ENCODE assay signal across 9 mouse cellular contexts in the genomic region with DNA sequence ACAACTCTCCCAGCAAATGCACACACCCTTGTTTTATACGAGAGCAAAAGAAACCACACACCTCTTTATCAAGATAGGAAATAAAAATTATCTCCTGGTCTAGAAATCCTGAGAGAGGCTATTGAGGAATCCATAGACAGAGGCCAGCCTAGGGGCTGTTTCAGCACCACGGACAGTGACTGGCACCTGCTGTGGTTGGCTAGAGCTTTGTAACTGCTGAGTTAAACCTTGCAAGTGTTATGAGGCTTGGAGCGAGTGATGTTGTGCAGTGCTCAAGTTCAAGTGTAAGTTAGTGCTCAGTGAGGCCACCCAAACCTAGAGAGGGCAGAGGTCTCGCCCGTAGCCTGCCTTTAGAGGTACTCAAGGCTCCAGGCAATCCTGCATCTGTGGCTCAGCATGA. TPM values are rescaled to one million over a fixed set of nuclear protein-coding genes. Genes with fewer than 3 reads are reported as not detected.
A peak's percentile ranks its signal among the peaks of the same experiment; 100 is the strongest.
DNase-seq lines count a peak whose midpoint lies in the region; ATAC-seq and TF ChIP-seq lines count a peak whose summit lies in the region.
"Had no signal": no experiment of that assay in that cellular context is flagged by ENCODE, and none has a peak within 500 bp of the region (broad histone marks: within the 10 kb centered on the region; RNA-seq: fewer than 3 reads in every experiment).

No protein-coding gene starts in this region.

- intact Hi-C loops in heart, postnatal 14 days (cut with DNase I), result no loop called here

- H3K9ac ChIP-seq in heart, embryonic 12.5 days, result no peak overlapping the region

- WGBS in heart, embryonic 12.5 days, result 12% methylated on average over 5 of the region's 5 CpGs

- peak; percentile 57 to 65 for DNase-seq in heart, postnatal 14 days
- peak; percentile 66 to 77 for DNase-seq in adrenal gland, postnatal 36 days
- peak; percentile 29 to 80 for DNase-seq in kidney, postnatal 36 days
- DNase-seq in layer of hippocampus, adult 18-20 months (ENCODE audit: low spot score in 2 of 2), result no peak
- DNase-seq in layer of hippocampus, postnatal 14 days (ENCODE audit: low spot score in 2 of 2), result no peak

- no peak for ATAC-seq in heart, embryonic 12.5 days (ENCODE audit: insufficient number of reproducible peaks, low FRiP score)
- no peak for ATAC-seq in erythroid progenitor cell, adult 5-6 weeks (replicated peaks; ENCODE audit: low FRiP score, poor library complexity, severe bottlenecking)

- no peaks in the 10 kb centered on the region for H3K36me3 ChIP-seq in heart, embryonic 12.5 days
- no peaks in the 10 kb centered on the region for H3K36me3 ChIP-seq in C2C12 (ENCODE audit: control insufficient read depth, insufficient read depth)

- no peaks in the 10 kb centered on the region for H3K9me3 ChIP-seq in heart, embryonic 12.5 days (replicated peaks)

- H3K4me1 ChIP-seq in heart, embryonic 12.5 days (replicated peaks), result no peaks in the 10 kb centered on the region

- no peak overlapping the region for H3K27ac ChIP-seq in heart, embryonic 12.5 days (ENCODE audit: poor library complexity, severe bottlenecking)

- H3K4me2 ChIP-seq in heart, embryonic 12.5 days, result no peak overlapping the region

- peaks cover 24% of the 10 kb centered on the region for H3K27me3 ChIP-seq in heart, embryonic 12.5 days (replicated peaks)
- H3K27me3 ChIP-seq in C2C12 (ENCODE audit: control insufficient read depth, insufficient read depth, insufficient read length), result no peaks in the 10 kb centered on the region

- H3K79me3 ChIP-seq in C2C12 (ENCODE audit: low read depth), result no peaks in the 10 kb centered on the region

- H3ac ChIP-seq in C2C12 (ENCODE audit: control insufficient read depth, insufficient read length, low read depth), result no peak overlapping the region

- TF ChIP-seq CTCF in C2C12 (IDR thresholded peaks at IDR 0.05; ENCODE audit: control insufficient read depth, insufficient read depth, insufficient read length), result no peak

- H3K4me3 ChIP-seq in heart, embryonic 12.5 days, result no peak overlapping the region
- no peak overlapping the region for H3K4me3 ChIP-seq in C2C12 (ENCODE audit: insufficient read depth, poor library complexity, severe bottlenecking)

- H3K79me2 ChIP-seq in C2C12 (ENCODE audit: control insufficient read depth, insufficient read depth), result no peaks in the 10 kb centered on the region

TF ChIP-seq in C2C12, 6 proteins besides CTCF, POLR2A, EP300 and RAD21:
- TF ChIP-seq MAX (IDR thresholded peaks at IDR 0.05), result peak; percentile 56
- TF ChIP-seq CEBPB (IDR thresholded peaks at IDR 0.05; ENCODE audit: low read depth), result no peak
- no peak for TF ChIP-seq FOSL1 (IDR thresholded peaks at IDR 0.05; ENCODE audit: insufficient read depth, low read length, poor library complexity, severe bottlenecking)
- no peak for TF ChIP-seq MYOG (IDR thresholded peaks at IDR 0.05; ENCODE audit: control insufficient read depth, extremely low read depth, insufficient read length)

RNA-seq across cellular contexts. Expression of a gene that starts 5.6 kb away (rescaled TPM):
- not detected for total RNA-seq in heart, postnatal 14 days (2021)
- polyA plus RNA-seq in heart, embryonic 12.5 days (2016; fragmentation: Nextera tagmentation; extraction: Ambion mirVana), result 0.10 TPM in 1 of 2 replicates, not detected in the other
- 0.04 TPM for polyA plus RNA-seq in C2C12 (2012; fragmentation: generic; extraction: Trizol)
- total RNA-seq in adrenal gland, postnatal 36 days (2021), result under 1 TPM; 0.13 to 0.63 TPM
- 10 to 100 TPM; 34.2 to 37.7 TPM for total RNA-seq in layer of hippocampus, adult 18-20 months (2021)
- total RNA-seq in erythroid progenitor cell, adult 5-6 weeks (2015; ENCODE audit: low replicate concordance), result not detected in 2 replicates
- total RNA-seq in erythroid progenitor cell, adult 5-6 weeks (2017; ENCODE audit: low replicate concordance), result not detected in 2 replicates
- 10 to 100 TPM; 29.4 to 32.3 TPM for total RNA-seq in layer of hippocampus, postnatal 14 days (2021)
- total RNA-seq: liver, adult 2 months had no signal
- polyA plus RNA-seq: liver, adult 2 months had no signal

Comparison
In these comparisons a context has a peak if more than half of its experiments do, and no peak if none do; other contexts are left out.
1. DNase-seq: peak in heart, postnatal 14 days (2 of 2), adrenal gland, postnatal 36 days (2 of 2) and kidney, postnatal 36 days (2 of 2); none in layer of hippocampus, adult 18-20 months (0 of 2) and layer of hippocampus, postnatal 14 days (0 of 2).
2. RNA of a gene that starts 5.6 kb away (total RNA-seq): 34.2 to 37.7 TPM in layer of hippocampus, adult 18-20 months and 29.4 to 32.3 TPM in layer of hippocampus, postnatal 14 days; 0.13 to 0.63 TPM in adrenal gland, postnatal 36 days, not detected in heart, postnatal 14 days and not detected in erythroid progenitor cell, adult 5-6 weeks; every median in the first group is over 10 times any median in the second.